Mouse (Mus musculus) layer of hippocampus, adult 11-12 months (tissue): ENCODE measurements around the gene Mettl7a1.
"Not testable (repeated sequence)": the region's sequence is repeated elsewhere in the genome, so short reads cannot be mapped to it uniquely, and the experiment has no call there.

Experiments
- DNase-seq: peaks from one replicate; pipeline ENCODE4 v3.0.0; 2022; ENCODE audit warnings: low spot score

The Mettl7a1 gene

GRCm38 (mm10) chr15:100304019-100304991 is at the start of gene Mettl7a1:
TSS of gene Mettl7a1 (plus strand) at chr15:100304140.
- peak; percentile 88 for DNase-seq

- no peak for DNase-seq
Measured at GRCm38 (mm10) chr15:100256386-100256785, 47.6 kb upstream of the Mettl7a1 start.

- no peak for DNase-seq
Measured at GRCm38 (mm10) chr15:100257305-100257704, 46.6 kb upstream of the Mettl7a1 start.

GRCm38 (mm10) chr15:100258646-100259425 is 45.1 kb upstream of the Mettl7a1 start:
- DNase-seq: no peak

GRCm38 (mm10) chr15:100260351-100260750 is 43.6 kb upstream of the Mettl7a1 start:
- not testable (repeated sequence) for DNase-seq

- DNase-seq: peak; percentile 20
Measured at GRCm38 (mm10) chr15:100263246-100263905, 40.6 kb upstream of the Mettl7a1 start.

GRCm38 (mm10) chr15:100265586-100266325 is 38.2 kb upstream of the Mettl7a1 start:
- DNase-seq: no peak

- DNase-seq: no peak
Measured at GRCm38 (mm10) chr15:100268916-100269315, 35.0 kb upstream of the Mettl7a1 start.

GRCm38 (mm10) chr15:100269776-100270175 is 34.2 kb upstream of the Mettl7a1 start:
- DNase-seq: no peak

GRCm38 (mm10) chr15:100270609-100271008 is 33.3 kb upstream of the Mettl7a1 start:
- not testable (repeated sequence) for DNase-seq

GRCm38 (mm10) chr15:100271411-100271810 is 32.5 kb upstream of the Mettl7a1 start:
- DNase-seq: no peak

GRCm38 (mm10) chr15:100273791-100274308 is 30.1 kb upstream of the Mettl7a1 start:
- not testable (repeated sequence) for DNase-seq

- no peak for DNase-seq
Measured at GRCm38 (mm10) chr15:100274790-100275559, 29.0 kb upstream of the Mettl7a1 start.

GRCm38 (mm10) chr15:100276403-100276802 is 27.5 kb upstream of the Mettl7a1 start:
- no peak for DNase-seq

- no peak for DNase-seq
Measured at GRCm38 (mm10) chr15:100277586-100277985, 26.4 kb upstream of the Mettl7a1 start.

- DNase-seq: no peak
Measured at GRCm38 (mm10) chr15:100280626-100281025, 23.3 kb upstream of the Mettl7a1 start, which contains the start of gene Tmprss12. TSS of gene Tmprss12 (plus strand) at chr15:100280837.

- no peak for DNase-seq
Measured at GRCm38 (mm10) chr15:100288980-100289379, 15.0 kb upstream of the Mettl7a1 start.

GRCm38 (mm10) chr15:100290858-100291257 is 13.1 kb upstream of the Mettl7a1 start:
- DNase-seq: peak; percentile 62

GRCm38 (mm10) chr15:100292326-100292725 is 11.6 kb upstream of the Mettl7a1 start:
- DNase-seq: no peak

- no peak for DNase-seq
Measured at GRCm38 (mm10) chr15:100297856-100298255, 6.1 kb upstream of the Mettl7a1 start.
